Mouse (Mus musculus): ENCODE data around the gene Scaf8. TPM values are rescaled to one million over a fixed set of nuclear protein-coding genes. Genes with fewer than 3 reads are reported as not detected.

Gene Scaf8
- polyA plus RNA-seq, 1 experiment from 2014 or later = 22.6 TPM

GRCm38 (mm10) chr17:3207529-3208240, 92.9 kb downstream of the Scaf8 start:
- 69% methylated on average over 6 of the region's 6 CpGs for WGBS (ENCODE audit: missing documents)
- Histone ChIP-seq H3K36me3 (ENCODE audit: inconsistent target) (no peaks in the 10 kb centered on the region), H3K4me3 (ENCODE audit: inconsistent target) (no peak overlapping the region), H3K27ac (no peak overlapping the region), H3K79me2 (ENCODE audit: inconsistent target) (peaks cover 22% of the 10 kb centered on the region; the same call in 1 of the 2 replicates)

GRCm38 (mm10) chr17:3208471-3208870, 93.7 kb downstream of the Scaf8 start:
- WGBS (ENCODE audit: missing documents) = 93% methylated on average over 1 of the region's 1 CpGs
- no peak overlapping the region for H3K27ac ChIP-seq
- H3K36me3 ChIP-seq (ENCODE audit: inconsistent target) = no peaks in the 10 kb centered on the region
- peaks cover 22% of the 10 kb centered on the region; the same call in 1 of the 2 replicates for H3K79me2 ChIP-seq (ENCODE audit: inconsistent target)
- no peak overlapping the region for H3K4me3 ChIP-seq (ENCODE audit: inconsistent target)

GRCm38 (mm10) chr17:3209581-3209980, 94.8 kb downstream of the Scaf8 start:
- peaks cover 22% of the 10 kb centered on the region; the same call in 1 of the 2 replicates for H3K79me2 ChIP-seq (ENCODE audit: inconsistent target)
- no peak overlapping the region for H3K4me3 ChIP-seq (ENCODE audit: inconsistent target)
- H3K36me3 ChIP-seq (ENCODE audit: inconsistent target) = no peaks in the 10 kb centered on the region
- H3K27ac ChIP-seq = no peak overlapping the region
- 90% methylated on average over 4 of the region's 4 CpGs for WGBS (ENCODE audit: missing documents)

GRCm38 (mm10) chr17:3210134-3210533, 95.4 kb downstream of the Scaf8 start:
- Histone ChIP-seq H3K4me3 (ENCODE audit: inconsistent target) (no peak overlapping the region), H3K36me3 (ENCODE audit: inconsistent target) (no peaks in the 10 kb centered on the region), H3K79me2 (ENCODE audit: inconsistent target) (peaks cover 22% of the 10 kb centered on the region; the same call in 1 of the 2 replicates), H3K27ac (no peak overlapping the region)
- 96% methylated on average over 5 of the region's 5 CpGs for WGBS (ENCODE audit: missing documents)

GRCm38 (mm10) chr17:3212105-3212504, 97.3 kb downstream of the Scaf8 start:
- H3K27ac ChIP-seq = no peak overlapping the region
- peaks cover 2% of the 10 kb centered on the region; the same call in 1 of the 2 replicates for H3K79me2 ChIP-seq (ENCODE audit: inconsistent target)
- H3K36me3 ChIP-seq (ENCODE audit: inconsistent target) = no peaks in the 10 kb centered on the region
- no peak overlapping the region for H3K4me3 ChIP-seq (ENCODE audit: inconsistent target)
- WGBS (ENCODE audit: missing documents) = 86% methylated on average over 4 of the region's 4 CpGs

- Histone ChIP-seq H3K36me3 (ENCODE audit: inconsistent target) (no peaks in the 10 kb centered on the region), H3K27ac (no peak overlapping the region), H3K4me3 (ENCODE audit: inconsistent target) (no peak overlapping the region), H3K79me2 (ENCODE audit: inconsistent target) (no peaks in the 10 kb centered on the region; the same call in 1 of the 2 replicates)
- 94% methylated on average over 10 of the region's 10 CpGs for WGBS (ENCODE audit: missing documents)
These were observed 98.1 kb downstream of the Scaf8 start for GRCm38 (mm10) chr17:3212886-3213285.

GRCm38 (mm10) chr17:3214852-3215251, 100.1 kb downstream of the Scaf8 start:
- Histone ChIP-seq H3K36me3 (ENCODE audit: inconsistent target) (no peaks in the 10 kb centered on the region), H3K4me3 (ENCODE audit: inconsistent target) (no peak overlapping the region), H3K79me2 (ENCODE audit: inconsistent target) (no peaks in the 10 kb centered on the region), H3K27ac (no peak overlapping the region)
- 100% methylated on average over 2 of the region's 2 CpGs for WGBS (ENCODE audit: missing documents)

- WGBS (ENCODE audit: missing documents) = 85% methylated on average over 5 of the region's 5 CpGs
- H3K79me2 ChIP-seq (ENCODE audit: inconsistent target) = no peaks in the 10 kb centered on the region
- H3K27ac ChIP-seq = no peak overlapping the region
- no peaks in the 10 kb centered on the region for H3K36me3 ChIP-seq (ENCODE audit: inconsistent target)
- H3K4me3 ChIP-seq (ENCODE audit: inconsistent target) = no peak overlapping the region
These were observed 102.3 kb downstream of the Scaf8 start for GRCm38 (mm10) chr17:3217023-3217422.

- Histone ChIP-seq H3K27ac (no peak overlapping the region), H3K4me3 (ENCODE audit: inconsistent target) (no peak overlapping the region), H3K36me3 (ENCODE audit: inconsistent target) (no peaks in the 10 kb centered on the region), H3K79me2 (ENCODE audit: inconsistent target) (no peaks in the 10 kb centered on the region)
- 92% methylated on average over 7 of the region's 7 CpGs for WGBS (ENCODE audit: missing documents)
These were observed 103.6 kb downstream of the Scaf8 start for GRCm38 (mm10) chr17:3218364-3218763.

GRCm38 (mm10) chr17:3218916-3219315, 104.1 kb downstream of the Scaf8 start:
- Histone ChIP-seq H3K79me2 (ENCODE audit: inconsistent target) (no peaks in the 10 kb centered on the region), H3K36me3 (ENCODE audit: inconsistent target) (no peaks in the 10 kb centered on the region), H3K27ac (no peak overlapping the region), H3K4me3 (ENCODE audit: inconsistent target) (no peak overlapping the region)
- WGBS (ENCODE audit: missing documents) = 93% methylated on average over 5 of the region's 5 CpGs

- no peak overlapping the region for H3K4me3 ChIP-seq (ENCODE audit: inconsistent target)
- H3K79me2 ChIP-seq (ENCODE audit: inconsistent target) = no peaks in the 10 kb centered on the region
- 27% methylated on average over 11 of the region's 11 CpGs for WGBS (ENCODE audit: missing documents)
- H3K27ac ChIP-seq = no peak overlapping the region
- no peaks in the 10 kb centered on the region for H3K36me3 ChIP-seq (ENCODE audit: inconsistent target)
These were observed 105.4 kb downstream of the Scaf8 start for GRCm38 (mm10) chr17:3220201-3220600.

- WGBS (ENCODE audit: missing documents) = 82% methylated on average over 2 of the region's 2 CpGs
- Histone ChIP-seq H3K27ac (no peak overlapping the region), H3K4me3 (ENCODE audit: inconsistent target) (no peak overlapping the region), H3K36me3 (ENCODE audit: inconsistent target) (no peaks in the 10 kb centered on the region), H3K79me2 (ENCODE audit: inconsistent target) (no peaks in the 10 kb centered on the region)
These were observed 108.3 kb downstream of the Scaf8 start for GRCm38 (mm10) chr17:3223071-3223470.

GRCm38 (mm10) chr17:3223721-3224120, 108.9 kb downstream of the Scaf8 start:
- Histone ChIP-seq H3K79me2 (ENCODE audit: inconsistent target) (no peaks in the 10 kb centered on the region), H3K27ac (no peak overlapping the region), H3K36me3 (ENCODE audit: inconsistent target) (no peaks in the 10 kb centered on the region), H3K4me3 (ENCODE audit: inconsistent target) (no peak overlapping the region)
- 64% methylated on average over 3 of the region's 3 CpGs for WGBS (ENCODE audit: missing documents)

GRCm38 (mm10) chr17:3224383-3225106, 109.8 kb downstream of the Scaf8 start:
- Histone ChIP-seq H3K4me3 (ENCODE audit: inconsistent target) (no peak overlapping the region), H3K79me2 (ENCODE audit: inconsistent target) (no peaks in the 10 kb centered on the region), H3K36me3 (ENCODE audit: inconsistent target) (no peaks in the 10 kb centered on the region), H3K27ac (no peak overlapping the region)
- 54% methylated on average over 4 of the region's 4 CpGs for WGBS (ENCODE audit: missing documents)
